Mouse (Mus musculus) small intestine, adult 2 months (tissue): ENCODE measurements at regions not wholly inside any gene's neighbourhood (a gene's known extent, or its start where the extent isn't known, plus 50 kb on each side); places are given as distances from the start of the nearest gene placed in this dataset.
A peak's percentile ranks its signal among the peaks of the same experiment; 100 is the strongest.

ENCODE experiments used
- H3K27ac ChIP-seq: fragments of 200-500 bp; 2 replicates; pipeline ENCODE4 v1.5.1; 2012; ENCODE audit warnings: low read depth, low read length, control low read depth, inconsistent platforms; ENCODE audit not compliant: insufficient read depth
- H3K27me3 ChIP-seq: fragments of 200-500 bp; 2 replicates; pipeline ENCODE4 v1.6.1; 2012; ENCODE audit warnings: mild to moderate bottlenecking, moderate library complexity, low read length, inconsistent platforms; ENCODE audit not compliant: control insufficient read depth, insufficient read depth
- H3K36me3 ChIP-seq: fragments of 200-500 bp; 2 replicates; pipeline ENCODE4 v1.6.1; 2012; ENCODE audit warnings: mild to moderate bottlenecking, low read length, control low read depth, inconsistent platforms; ENCODE audit not compliant: control insufficient read depth, insufficient read depth
- H3K4me1 ChIP-seq: fragments of 200-500 bp; 2 replicates; pipeline ENCODE4 v1.6.1; 2012; ENCODE audit warnings: low read length, inconsistent platforms, mixed read lengths; ENCODE audit not compliant: control insufficient read depth, insufficient read depth, insufficient read length
- H3K4me3 ChIP-seq: fragments of 200-500 bp; 2 replicates; pipeline ENCODE4 v1.5.1; 2012; ENCODE audit warnings: low read depth, mild to moderate bottlenecking, control low read depth, inconsistent platforms, low read length, moderate library complexity
- CTCF ChIP-seq: fragments of 200-500 bp; IDR thresholded peaks from 2 replicates; pipeline ENCODE4 v1.5.1; 2012; ENCODE audit warnings: low read depth, mild to moderate bottlenecking, control low read depth, inconsistent platforms, low read length, moderate library complexity, mixed read lengths; ENCODE audit not compliant: insufficient replicate concordance, insufficient read length; ENCODE audit errors: extremely low read depth
- POLR2A ChIP-seq: fragments of 200-500 bp; IDR thresholded peaks from 2 replicates; pipeline ENCODE4 v1.6.1; 2012; ENCODE audit warnings: low read depth, mild to moderate bottlenecking, control low read depth, inconsistent platforms, low read length, moderate library complexity
- WGBS: fragments of 180-500 bp; shearing (Covaris S2); methylation state at CpG from one replicate; pipeline ENCODE4 v1.1.7; 2018; 5-methylcytosine and 5-hydroxymethylcytosine counted together

GRCm38 (mm10) chr2:10816374-10816773, 355.5 kb upstream of the Prkcq start:
- Histone ChIP-seq H3K4me3 (no peak overlapping the region), H3K27ac (no peak overlapping the region), H3K36me3 (no peaks in the 10 kb centered on the region), H3K27me3 (no peaks in the 10 kb centered on the region), H3K4me1 (no peaks in the 10 kb centered on the region)
- 34% methylated on average over 2 of the region's 2 CpGs for WGBS
- TF ChIP-seq CTCF (no peak), POLR2A (no peak)

GRCm38 (mm10) chr2:10825278-10826133, 346.4 kb upstream of the Prkcq start:
- H3K4me1 ChIP-seq = no peaks in the 10 kb centered on the region
- H3K36me3 ChIP-seq = no peaks in the 10 kb centered on the region
- peak overlapping the region; percentile 43 for H3K4me3 ChIP-seq
- WGBS = 24% methylated on average over 29 of the region's 29 CpGs
- TF ChIP-seq POLR2A (no peak), CTCF (peak; percentile 64; the same call in 1 of the 2 replicates)
- no peak overlapping the region for H3K27ac ChIP-seq
- H3K27me3 ChIP-seq = no peaks in the 10 kb centered on the region

- 54% methylated on average over 10 of the region's 10 CpGs for WGBS
- Histone ChIP-seq H3K4me3 (no peak overlapping the region), H3K27me3 (no peaks in the 10 kb centered on the region), H3K27ac (no peak overlapping the region), H3K36me3 (no peaks in the 10 kb centered on the region), H3K4me1 (no peaks in the 10 kb centered on the region)
- TF ChIP-seq CTCF = no peak
- no peak for TF ChIP-seq POLR2A
Measured at GRCm38 (mm10) chr2:10826134-10826767, 345.7 kb upstream of the Prkcq start.

- 63% methylated on average over 5 of the region's 5 CpGs for WGBS
- Histone ChIP-seq H3K36me3 (no peaks in the 10 kb centered on the region), H3K27ac (no peak overlapping the region), H3K4me3 (no peak overlapping the region), H3K4me1 (no peaks in the 10 kb centered on the region), H3K27me3 (no peaks in the 10 kb centered on the region)
- TF ChIP-seq CTCF = no peak
Measured at GRCm38 (mm10) chr2:10839976-10840375, 331.9 kb upstream of the Prkcq start.

- 81% methylated on average over 8 of the region's 8 CpGs for WGBS
- Histone ChIP-seq H3K27me3 (no peaks in the 10 kb centered on the region), H3K36me3 (no peaks in the 10 kb centered on the region), H3K4me3 (no peak overlapping the region), H3K27ac (no peak overlapping the region), H3K4me1 (no peaks in the 10 kb centered on the region)
- TF ChIP-seq POLR2A (no peak), CTCF (no peak)
Measured at GRCm38 (mm10) chr2:10861654-10862292, 310.1 kb upstream of the Prkcq start.

GRCm38 (mm10) chr2:10864451-10864850, 307.5 kb upstream of the Prkcq start:
- no peak for TF ChIP-seq CTCF
- no peak for TF ChIP-seq POLR2A
- Histone ChIP-seq H3K4me3 (no peak overlapping the region), H3K4me1 (no peaks in the 10 kb centered on the region), H3K27me3 (no peaks in the 10 kb centered on the region), H3K27ac (no peak overlapping the region), H3K36me3 (no peaks in the 10 kb centered on the region)
- 95% methylated on average over 2 of the region's 2 CpGs for WGBS

GRCm38 (mm10) chr2:10874303-10874702, 297.6 kb upstream of the Prkcq start:
- H3K27ac ChIP-seq = no peak overlapping the region
- WGBS = 72% methylated on average over 4 of the region's 4 CpGs

More at GRCm38 (mm10) chr2:10874303-10874702, 297.6 kb upstream of the Prkcq start:
- Histone ChIP-seq H3K4me1 (no peaks in the 10 kb centered on the region), H3K36me3 (no peaks in the 10 kb centered on the region), H3K4me3 (no peak overlapping the region), H3K27me3 (no peaks in the 10 kb centered on the region)
- TF ChIP-seq CTCF (no peak), POLR2A (no peak)
